Comparison of ENCODE assay signal across 23 mouse cellular contexts in genomic region chr15:78992925-78993324, GRCm38 (mm10). TPM values are rescaled to one million over a fixed set of nuclear protein-coding genes. Genes with fewer than 3 reads are reported as not detected.
A peak's percentile ranks its signal among the peaks of the same experiment; 100 is the strongest.
DNase-seq lines count a peak whose midpoint lies in the region; ATAC-seq and TF ChIP-seq lines count a peak whose summit lies in the region.
"Had no signal": no experiment of that assay in that cellular context is flagged by ENCODE, and none has a peak within 500 bp of the region (broad histone marks: within the 10 kb centered on the region; RNA-seq: fewer than 3 reads in every experiment).

No protein-coding gene starts in this region.

- no peak for TF ChIP-seq CTCF in E14TG2a.4 (conservative IDR thresholded peaks at IDR 0.05; ENCODE audit: low read length)
- TF ChIP-seq CTCF in gastrocnemius, adult 2 months (IDR thresholded peaks at IDR 0.05), result no peak

- H3K36me3 ChIP-seq in E14TG2a.4 (ENCODE audit: insufficient read depth, low read length), result peaks cover 87% of the 10 kb centered on the region
- H3K36me3 ChIP-seq in ES-E14 (ENCODE audit: control insufficient read depth, insufficient read depth, low read length, poor library complexity, severe bottlenecking), result peaks cover 21% of the 10 kb centered on the region

- no peak overlapping the region for H3K9ac ChIP-seq in ES-E14 (ENCODE audit: insufficient read depth, low read depth, low read length, poor library complexity, severe bottlenecking)
- H3K9ac ChIP-seq: embryonic facial prominence, embryonic 13.5 days; embryonic facial prominence, embryonic 15.5 days; forebrain, embryonic 12.5 days had no signal

- in situ Hi-C loops in ES-E14 (cut with MboI; ENCODE audit: low sequenced_read_pairs in 2 of 2, unreplicated experiment in 2 of 2), result no loop called here

- peak; percentile 35 for DNase-seq in cerebellum, adult 11-12 months
- DNase-seq in ES-E14 (ENCODE audit: low read depth, low spot score) (no peak), ZHBTc4 (ENCODE audit: low read depth, low spot score) (peak; percentile 65)
- DNase-seq in gastrocnemius, adult 2 months, result no peak
- DNase-seq in kidney, adult 18-20 months, result no peak
- DNase-seq: adrenal gland, adult 2 months; adrenal gland, postnatal 10 days; adrenal gland, postnatal 25 days; cerebellum, adult 18-20 months; cerebellum, adult 8-10 months; cerebellum, postnatal 36 days; embryo, embryonic 11 days had no signal

- H3K4me3 ChIP-seq in E14TG2a.4 (replicated peaks; ENCODE audit: low read length) (peak overlapping the region; percentile 62), ES-E14 (ENCODE audit: insufficient read depth in 1 of 2, low read depth in 1 of 2, low read length in 2 of 2, poor library complexity in 1 of 2, severe bottlenecking in 1 of 2) (peak overlapping the region; percentile 11 to 50)
- H3K4me3 ChIP-seq in gastrocnemius, adult 2 months, result no peak overlapping the region
- H3K4me3 ChIP-seq: embryonic facial prominence, embryonic 13.5 days; embryonic facial prominence, embryonic 15.5 days; erythroblast, embryonic 14.5 days; forebrain, embryonic 10.5 days; forebrain, embryonic 12.5 days had no signal

- no peak for ATAC-seq in cerebellum, adult (ENCODE audit: insufficient number of reproducible peaks, low FRiP score, low TSS enrichment)
- ATAC-seq: CD4-positive, CD25-positive, alpha-beta regulatory T cell, adult 4 months; forebrain, embryonic 14.5 days; forebrain, embryonic 16.5 days had no signal

- H3K9me3 ChIP-seq in E14TG2a.4 (ENCODE audit: low read length) (no peaks in the 10 kb centered on the region), ES-E14 (ENCODE audit: control insufficient read depth, insufficient read depth, low read depth, low read length) (no peaks in the 10 kb centered on the region)
- H3K9me3 ChIP-seq: embryonic facial prominence, embryonic 13.5 days; embryonic facial prominence, embryonic 15.5 days; forebrain, embryonic 10.5 days; forebrain, embryonic 12.5 days had no signal

- intact Hi-C loops in gastrocnemius, adult 2 months (cut with DNase I), result no loop called here

- H3K27me3 ChIP-seq in E14TG2a.4 (ENCODE audit: insufficient read depth, low read length), result no peaks in the 10 kb centered on the region
- H3K27me3 ChIP-seq: CH12.LX; embryonic facial prominence, embryonic 13.5 days; embryonic facial prominence, embryonic 15.5 days; forebrain, embryonic 12.5 days had no signal

- H3K4me1 ChIP-seq in E14TG2a.4 (replicated peaks; ENCODE audit: low read depth, low read length) (peaks cover 51% of the 10 kb centered on the region), ES-E14 (ENCODE audit: control insufficient read depth in 2 of 2, insufficient read depth in 2 of 2, low read length in 2 of 2, poor library complexity in 1 of 2) (peaks cover 0 to 3% of the 10 kb centered on the region in 2 experiments; a peak in 1 of 4 replicates)

- H3K27ac ChIP-seq in ES-E14 (ENCODE audit: insufficient read depth, low read depth, low read length, poor library complexity, severe bottlenecking), result no peak overlapping the region
- H3K27ac ChIP-seq in gastrocnemius, adult 2 months, result no peak overlapping the region
- H3K27ac ChIP-seq: embryonic facial prominence, embryonic 13.5 days; embryonic facial prominence, embryonic 15.5 days; forebrain, embryonic 10.5 days; forebrain, embryonic 12.5 days had no signal

TF ChIP-seq in ES-E14, 5 proteins besides CTCF, POLR2A, EP300 and RAD21:
- TF ChIP-seq ZC3H11A (IDR thresholded peaks at IDR 0.05; ENCODE audit: borderline replicate concordance, low read depth, low read length), result no peak
- no peak for TF ChIP-seq ZNF384 (IDR thresholded peaks at IDR 0.05; ENCODE audit: low read depth, low read length)
- TF ChIP-seq MAFK (IDR thresholded peaks at IDR 0.05; ENCODE audit: insufficient read depth, low read depth, low read length), result no peak
- TF ChIP-seq HCFC1 (IDR thresholded peaks at IDR 0.05; ENCODE audit: borderline replicate concordance, insufficient read depth, low read length), result no peak
- TF ChIP-seq CHD2 (IDR thresholded peaks at IDR 0.05; ENCODE audit: low read depth, low read length), result no peak

RNA-seq across cellular contexts. Expression of gene H1f0, which starts 35.3 kb away (rescaled TPM):
- 39.9 and 41.0 TPM in 2 replicates for total RNA-seq in ES-E14 (2012; rRNA removed)
- 10 to 100 TPM; 71.8 to 76.8 TPM for total RNA-seq in gastrocnemius, adult 2 months (2021)

RNA-seq across cellular contexts. Expression of gene Triobp, which starts 45.4 kb away (rescaled TPM):
- total RNA-seq in ES-E14 (2012; rRNA removed), result 30.6 and 33.8 TPM in 2 replicates
- 10 to 100 TPM; 33.2 to 36.6 TPM for total RNA-seq in gastrocnemius, adult 2 months (2021)

RNA-seq across cellular contexts. Expression of gene Galr3, which starts 48.8 kb away (rescaled TPM):
- total RNA-seq in ES-E14 (2012; rRNA removed), result not detected in 2 replicates
- not detected for total RNA-seq in gastrocnemius, adult 2 months (2021)

RNA-seq across cellular contexts. Expression of gene Nol12, which starts 58.2 kb away (rescaled TPM):
- 26.1 and 26.6 TPM in 2 replicates for total RNA-seq in ES-E14 (2012; rRNA removed)
- total RNA-seq in gastrocnemius, adult 2 months (2021), result 10 to 100 TPM; 20.6 to 22.3 TPM

Comparison
In these comparisons a context has a peak if more than half of its experiments do, and no peak if none do; other contexts are left out.
1. DNase-seq: peak in cerebellum, adult 11-12 months (single experiment) and ZHBTc4 (single experiment); none in ES-E14 (single experiment), gastrocnemius, adult 2 months (single experiment) and kidney, adult 18-20 months (single experiment).